39 mouse cellular contexts compared by ENCODE assay signal in genomic region chr2:85533934-85534333, GRCm38 (mm10). TPM values are rescaled to one million over a fixed set of nuclear protein-coding genes. Genes with fewer than 3 reads are reported as not detected.
"Had no signal": no experiment of that assay in that cellular context is flagged by ENCODE, and none has a peak within 500 bp of the region (broad histone marks: within the 10 kb centered on the region; RNA-seq: fewer than 3 reads in every experiment).

No protein-coding gene starts in this region.

- H3K9me3 ChIP-seq: heart, embryonic 13.5 days; heart, embryonic 15.5 days; hindbrain, embryonic 13.5 days; hindbrain, embryonic 15.5 days; kidney, embryonic 15.5 days; limb, embryonic 13.5 days; limb, embryonic 15.5 days; liver, embryonic 12.5 days had no signal

- DNase-seq: gastrocnemius, postnatal 14 days; gastrocnemius, postnatal 36 days; heart, adult 11 months; heart, adult 2 months; heart, postnatal 14 days; heart, postnatal 36 days; kidney, adult 2 months; kidney, adult 9 months; kidney, postnatal 14 days; kidney, postnatal 36 days; left cerebral cortex, postnatal 4 days had no signal

- H3K27ac ChIP-seq: heart, adult 2 months; heart, embryonic 13.5 days; heart, embryonic 15.5 days; hindbrain, embryonic 13.5 days; hindbrain, embryonic 15.5 days; hindbrain, postnatal 0 days; kidney, embryonic 15.5 days; kidney, postnatal 0 days; layer of hippocampus, adult 2 months; limb, embryonic 13.5 days; limb, embryonic 15.5 days; liver, embryonic 12.5 days had no signal

- ATAC-seq: hindbrain, postnatal 0 days; liver, embryonic 12.5 days had no signal

- H3K36me3 ChIP-seq: heart, embryonic 13.5 days; heart, embryonic 15.5 days; hindbrain, embryonic 13.5 days; hindbrain, embryonic 15.5 days; kidney, embryonic 15.5 days; limb, embryonic 13.5 days; limb, embryonic 15.5 days; liver, embryonic 12.5 days had no signal

- H3K4me2 ChIP-seq: heart, embryonic 11.5 days; heart, embryonic 13.5 days; heart, embryonic 15.5 days; hindbrain, embryonic 13.5 days; hindbrain, embryonic 15.5 days; kidney, embryonic 15.5 days; limb, embryonic 13.5 days; limb, embryonic 15.5 days; liver, embryonic 12.5 days had no signal

- H3K9ac ChIP-seq: heart, embryonic 13.5 days; heart, embryonic 15.5 days; hindbrain, embryonic 13.5 days; hindbrain, embryonic 15.5 days; kidney, embryonic 15.5 days; limb, embryonic 13.5 days; limb, embryonic 15.5 days; liver, embryonic 12.5 days had no signal

- H3K27me3 ChIP-seq: heart, embryonic 13.5 days; heart, embryonic 15.5 days; hindbrain, embryonic 13.5 days; hindbrain, embryonic 15.5 days; kidney, embryonic 15.5 days; limb, embryonic 13.5 days; limb, embryonic 15.5 days; liver, embryonic 12.5 days had no signal

- H3K4me1 ChIP-seq: heart, embryonic 13.5 days; heart, embryonic 15.5 days; hindbrain, embryonic 13.5 days; hindbrain, embryonic 15.5 days; kidney, embryonic 15.5 days; limb, embryonic 13.5 days; limb, embryonic 15.5 days; liver, embryonic 12.5 days had no signal

- H3K4me3 ChIP-seq: heart, adult 2 months; heart, embryonic 13.5 days; heart, embryonic 15.5 days; hindbrain, embryonic 13.5 days; hindbrain, embryonic 15.5 days; kidney, embryonic 15.5 days; layer of hippocampus, adult 2 months; limb, embryonic 13.5 days; limb, embryonic 15.5 days; liver, embryonic 12.5 days had no signal

RNA-seq across cellular contexts. Expression of gene 4833423E24Rik, which starts 15.1 kb away (rescaled TPM):
- total RNA-seq: gastrocnemius, adult 18-20 months; gastrocnemius, adult 8-10 months; gastrocnemius, postnatal 14 days; gastrocnemius, postnatal 36 days; heart, adult 2 months; heart, postnatal 14 days; heart, postnatal 36 days; hematopoietic stem cell, adult 5-6 weeks; hindbrain, postnatal 0 days; left cerebral cortex, adult 18-20 months; liver, adult 2 months had no signal
- polyA plus RNA-seq: frontal cortex, adult 2 months; gonadal fat pad, adult 2 months; heart, embryonic 11.5 days; heart, embryonic 13.5 days; heart, postnatal 0 days; hindbrain, embryonic 11.5 days; hindbrain, embryonic 13.5 days; intestine, embryonic 14.5 days; kidney, adult 2 months; kidney, embryonic 15.5 days; kidney, postnatal 0 days; limb, embryonic 11.5 days; liver, adult 2 months; liver, embryonic 12.5 days had no signal

RNA-seq across cellular contexts. Expression of gene Olfr996, which starts 45.1 kb away (rescaled TPM):
- total RNA-seq: gastrocnemius, adult 18-20 months; gastrocnemius, adult 8-10 months; gastrocnemius, postnatal 14 days; gastrocnemius, postnatal 36 days; heart, adult 2 months; heart, postnatal 14 days; heart, postnatal 36 days; hematopoietic stem cell, adult 5-6 weeks; hindbrain, postnatal 0 days; layer of hippocampus, adult 2 months; layer of hippocampus, postnatal 10 days; layer of hippocampus, postnatal 25 days; left cerebral cortex, adult 18-20 months; left cerebral cortex, adult 8-10 months; left cerebral cortex, postnatal 10 days; left cerebral cortex, postnatal 25 days; left cerebral cortex, postnatal 4 days; liver, adult 2 months had no signal
- polyA plus RNA-seq: frontal cortex, adult 2 months; gonadal fat pad, adult 2 months; heart, adult 2 months; heart, embryonic 11.5 days; heart, embryonic 13.5 days; heart, embryonic 15.5 days; heart, postnatal 0 days; hindbrain, embryonic 11.5 days; hindbrain, embryonic 13.5 days; hindbrain, embryonic 15.5 days; hindbrain, postnatal 0 days; intestine, embryonic 14.5 days; kidney, adult 2 months; kidney, embryonic 15.5 days; kidney, postnatal 0 days; limb, embryonic 11.5 days; limb, embryonic 13.5 days; limb, embryonic 15.5 days; liver, adult 2 months; liver, embryonic 12.5 days had no signal

RNA-seq across cellular contexts. Expression of gene Olfr998, which starts 54.8 kb away (rescaled TPM):
- total RNA-seq: gastrocnemius, adult 18-20 months; gastrocnemius, adult 8-10 months; gastrocnemius, postnatal 14 days; gastrocnemius, postnatal 36 days; heart, adult 2 months; heart, postnatal 14 days; heart, postnatal 36 days; hematopoietic stem cell, adult 5-6 weeks; hindbrain, postnatal 0 days; layer of hippocampus, adult 2 months; layer of hippocampus, postnatal 10 days; layer of hippocampus, postnatal 25 days; left cerebral cortex, adult 18-20 months; left cerebral cortex, adult 8-10 months; left cerebral cortex, postnatal 10 days; left cerebral cortex, postnatal 25 days; left cerebral cortex, postnatal 4 days; liver, adult 2 months had no signal
- polyA plus RNA-seq: frontal cortex, adult 2 months; gonadal fat pad, adult 2 months; heart, adult 2 months; heart, embryonic 11.5 days; heart, embryonic 13.5 days; heart, embryonic 15.5 days; heart, postnatal 0 days; hindbrain, embryonic 11.5 days; hindbrain, embryonic 13.5 days; hindbrain, embryonic 15.5 days; hindbrain, postnatal 0 days; intestine, embryonic 14.5 days; kidney, adult 2 months; kidney, embryonic 15.5 days; kidney, postnatal 0 days; limb, embryonic 11.5 days; limb, embryonic 13.5 days; limb, embryonic 15.5 days; liver, adult 2 months; liver, embryonic 12.5 days had no signal
